Mouse (Mus musculus) ovary, postnatal 36 days (tissue): ENCODE results near the gene Akain1.

Experiments
- DNase-seq: peaks from one replicate; pipeline ENCODE4 v3.0.0; 2022; ENCODE audit warnings: low spot score, mixed read lengths

Gene Akain1

DNA sequence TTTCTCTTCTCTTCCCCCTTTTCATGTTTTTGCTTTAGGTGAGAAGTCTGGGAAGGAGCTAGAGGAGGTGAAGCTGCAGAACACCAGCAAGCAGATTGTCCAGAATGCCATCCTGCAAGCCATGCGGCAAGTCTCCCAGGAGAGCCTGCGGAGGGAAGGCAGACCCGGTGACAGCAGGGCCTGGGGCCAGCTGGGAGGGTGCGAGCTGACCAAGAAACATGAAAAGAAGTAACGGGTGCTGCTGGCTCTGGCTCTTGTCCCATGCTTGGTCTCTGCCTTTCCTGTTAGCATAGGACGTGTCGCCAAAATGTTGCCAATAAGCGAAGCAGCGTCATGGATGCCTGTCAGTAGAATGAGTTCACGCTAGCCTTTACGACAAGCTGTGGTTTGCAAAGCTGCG is 48.0 kb downstream of the Akain1 start:
- DNase-seq = no peak

GRCm38 (mm10) chr17:69487884-69488283 is 48.8 kb downstream of the Akain1 start:
- no peak for DNase-seq

DNA sequence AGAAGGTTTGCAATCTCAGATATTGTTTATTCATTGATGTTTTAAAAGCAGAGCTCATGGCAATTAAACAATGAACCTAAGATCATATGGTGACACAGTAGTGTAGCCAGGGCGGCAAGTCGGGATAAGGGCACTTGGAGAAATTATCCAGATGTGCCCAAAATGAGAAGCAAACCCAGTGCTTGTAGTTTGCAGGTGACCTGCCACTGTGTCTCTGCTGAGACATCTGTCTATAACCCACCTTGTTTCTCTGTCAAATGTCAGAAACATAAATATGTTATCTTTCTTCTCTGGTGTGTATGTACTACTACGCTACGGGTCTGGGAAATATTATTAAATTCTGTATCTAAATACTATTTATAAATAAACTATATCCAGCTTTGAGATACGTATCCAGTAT is 49.7 kb downstream of the Akain1 start:
- DNase-seq = no peak

DNA sequence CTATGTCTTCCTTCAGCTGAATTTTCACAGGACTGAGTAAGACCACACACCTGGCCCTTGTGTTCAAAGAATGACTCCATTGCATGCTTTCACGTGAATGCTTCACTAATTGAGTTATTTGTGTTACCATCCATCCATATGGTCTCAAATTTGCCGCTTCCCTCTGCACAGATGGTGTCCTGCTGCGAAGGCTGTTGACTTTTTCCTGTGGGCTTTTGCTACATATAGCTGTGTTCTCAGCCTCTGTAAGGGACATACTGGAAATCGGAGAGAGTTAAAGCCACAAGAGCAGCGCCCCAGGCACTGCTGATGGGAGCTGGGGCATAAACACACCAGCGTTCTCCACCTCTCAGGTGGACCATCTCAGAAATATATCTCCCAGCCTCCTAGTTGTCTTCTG is 53.2 kb downstream of the Akain1 start:
- DNase-seq = no peak

DNA sequence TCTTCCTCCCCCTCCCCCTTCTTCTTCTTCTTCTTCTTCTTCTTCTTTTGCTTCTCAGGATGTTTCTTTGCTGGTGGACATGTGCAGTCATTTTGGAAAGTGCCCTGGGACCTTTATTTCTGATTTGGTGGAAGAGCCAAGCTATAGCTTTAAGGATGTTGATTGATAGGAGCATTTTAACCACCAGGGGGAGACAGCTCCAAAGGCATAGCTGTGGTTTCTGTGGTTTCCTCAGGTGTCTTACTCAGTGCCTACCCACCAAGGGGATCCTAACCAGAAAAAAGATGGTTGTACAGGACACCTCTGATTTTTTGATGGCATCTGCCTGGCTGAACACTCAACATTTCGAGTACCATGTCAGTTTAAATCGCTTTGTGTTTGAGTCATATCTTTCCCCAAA is 56.4 kb downstream of the Akain1 start:
- no peak for DNase-seq

DNA sequence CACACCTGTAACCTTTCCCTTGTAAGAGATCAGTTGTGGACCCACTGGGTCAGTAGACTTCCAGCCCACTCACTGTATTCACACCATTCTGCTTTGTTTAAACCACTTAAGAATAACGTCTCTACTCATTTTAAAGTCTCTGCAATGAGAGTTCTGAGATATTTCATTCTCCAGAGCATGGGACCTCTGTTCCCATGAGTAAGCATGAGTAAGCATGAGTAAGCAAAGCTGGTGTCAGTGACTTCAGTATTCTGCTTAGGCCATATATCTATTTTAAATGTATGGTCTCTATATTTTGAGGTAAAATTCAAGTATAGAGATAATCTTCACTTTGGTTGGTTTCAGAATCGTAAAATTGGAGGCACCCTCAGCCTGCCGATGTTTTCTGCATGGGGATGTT is 57.0 kb downstream of the Akain1 start:
- no peak for DNase-seq

- no peak for DNase-seq
Observed at GRCm38 (mm10) chr17:69497315-69497714, 58.2 kb downstream of the Akain1 start.

- no peak for DNase-seq
Observed at GRCm38 (mm10) chr17:69498913-69499312, 59.8 kb downstream of the Akain1 start.

- DNase-seq = no peak
Observed at GRCm38 (mm10) chr17:69499441-69499840, 60.3 kb downstream of the Akain1 start.

DNA sequence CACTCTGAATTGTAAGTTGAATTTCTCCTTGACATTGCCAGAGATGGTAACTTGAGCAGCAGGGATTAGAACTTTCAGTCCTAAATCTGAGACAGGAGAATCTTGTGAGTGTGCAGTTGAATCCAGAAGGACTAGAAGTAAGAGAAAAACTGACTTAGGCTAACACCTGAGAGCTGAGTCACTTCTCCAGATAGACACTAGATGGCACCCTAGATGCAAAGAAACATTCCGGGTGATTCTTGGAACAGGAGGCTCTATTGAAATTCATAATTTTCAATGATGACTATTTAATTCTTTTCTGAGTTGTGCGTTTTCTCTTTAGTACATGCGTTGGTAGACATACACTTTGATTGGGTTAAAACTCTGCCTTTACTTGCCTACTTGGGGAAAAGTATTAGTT is 66.9 kb downstream of the Akain1 start:
- no peak for DNase-seq

- DNase-seq = no peak
Observed at GRCm38 (mm10) chr17:69516344-69516907, 77.3 kb downstream of the Akain1 start.

- no peak for DNase-seq
Observed at GRCm38 (mm10) chr17:69531472-69531871, 92.3 kb downstream of the Akain1 start.
